Mouse (Mus musculus): ENCODE measurements at regions not wholly inside any gene's neighbourhood (a gene's known extent, or its start where the extent isn't known, plus 50 kb on each side); places are given as distances from the start of the nearest gene placed in this dataset.

GRCm38 (mm10) chr10:108075144-108075543, 86.8 kb upstream of the Ppp1r12a start:
- TF ChIP-seq CTCF (IDR thresholded peaks at IDR 0.05; ENCODE audit: control insufficient read depth, insufficient read depth, insufficient read length) (no peak), MYOD1 (IDR thresholded peaks at IDR 0.05; ENCODE audit: control insufficient read depth, insufficient read length, low read depth) (no peak)

Measured in C2C12 (cell line).